Mouse (Mus musculus): ENCODE results near the gene Gm5868. TPM values are rescaled to one million over a fixed set of nuclear protein-coding genes. Genes with fewer than 3 reads are reported as not detected.
"Not testable (repeated sequence)": the region's sequence is repeated elsewhere in the genome, so short reads cannot be mapped to it uniquely, and the experiment has no call there.

The Gm5868 gene
- 5.5 and 5.9 TPM in 2 replicates for polyA plus RNA-seq (2016; fragmentation: Nextera tagmentation; extraction: Ambion mirVana)

GRCm38 (mm10) chr5:72587192-72587681, at the start of gene Gm5868:
Gene Gm5868, minus strand, starts transcription at chr5:72587551.
- ATAC-seq (ENCODE audit: low FRiP score) = peak; percentile 89
- no peaks in the 10 kb centered on the region for H3K36me3 ChIP-seq
- H3K4me3 ChIP-seq = peak within 1 kb of the TSS; percentile 40
- H3K27ac ChIP-seq = no peak within 1 kb of the TSS
- H3K4me1 ChIP-seq = no peaks in the 10 kb centered on the region
- WGBS = 4% methylated on average over 38 of the region's 38 CpGs
- H3K27me3 ChIP-seq = peaks cover 9% of the 10 kb centered on the region
- peak within 1 kb of the TSS; percentile 66 for H3K4me2 ChIP-seq (replicated peaks)
- no peaks in the 10 kb centered on the region for H3K9me3 ChIP-seq (replicated peaks)
- H3K9ac ChIP-seq = peak within 1 kb of the TSS; percentile 45

- Histone ChIP-seq H3K4me2 (replicated peaks) (no peak overlapping the region), H3K27ac (no peak overlapping the region), H3K4me3 (no peak overlapping the region), H3K9ac (no peak overlapping the region), H3K27me3 (no peaks in the 10 kb centered on the region), H3K36me3 (no peaks in the 10 kb centered on the region), H3K4me1 (no peaks in the 10 kb centered on the region), H3K9me3 (replicated peaks) (no peaks in the 10 kb centered on the region)
- 90% methylated on average over 3 of the region's 3 CpGs for WGBS
- ATAC-seq (ENCODE audit: low FRiP score) = no peak
Measured at GRCm38 (mm10) chr5:72636576-72636975, 49.2 kb upstream of the Gm5868 start.

- Histone ChIP-seq H3K27ac (no peak overlapping the region), H3K36me3 (no peaks in the 10 kb centered on the region), H3K27me3 (no peaks in the 10 kb centered on the region), H3K4me1 (no peaks in the 10 kb centered on the region), H3K9ac (no peak overlapping the region), H3K9me3 (replicated peaks) (no peaks in the 10 kb centered on the region), H3K4me2 (replicated peaks) (no peak overlapping the region), H3K4me3 (no peak overlapping the region)
- no peak for ATAC-seq (ENCODE audit: low FRiP score)
- 61% methylated on average over 3 of the region's 3 CpGs for WGBS
Measured at GRCm38 (mm10) chr5:72636122-72636521, 48.8 kb upstream of the Gm5868 start.

GRCm38 (mm10) chr5:72634791-72635271, 47.5 kb upstream of the Gm5868 start:
- Histone ChIP-seq H3K9ac (no peak overlapping the region), H3K4me2 (replicated peaks) (no peak overlapping the region), H3K36me3 (no peaks in the 10 kb centered on the region), H3K4me1 (no peaks in the 10 kb centered on the region), H3K9me3 (replicated peaks) (no peaks in the 10 kb centered on the region), H3K4me3 (no peak overlapping the region), H3K27ac (no peak overlapping the region), H3K27me3 (no peaks in the 10 kb centered on the region)
- no peak for ATAC-seq (ENCODE audit: low FRiP score)
- 86% methylated on average over 9 of the region's 9 CpGs for WGBS

- Histone ChIP-seq H3K9me3 (replicated peaks) (no peaks in the 10 kb centered on the region), H3K4me2 (replicated peaks) (no peak overlapping the region), H3K4me3 (no peak overlapping the region), H3K27me3 (no peaks in the 10 kb centered on the region), H3K36me3 (no peaks in the 10 kb centered on the region), H3K27ac (no peak overlapping the region), H3K9ac (no peak overlapping the region), H3K4me1 (no peaks in the 10 kb centered on the region)
- no peak for ATAC-seq (ENCODE audit: low FRiP score)
- WGBS = 89% methylated on average over 6 of the region's 6 CpGs
Measured at GRCm38 (mm10) chr5:72630026-72630425, 42.7 kb upstream of the Gm5868 start.

GRCm38 (mm10) chr5:72621022-72621421, 33.7 kb upstream of the Gm5868 start:
- Histone ChIP-seq H3K27me3 (no peaks in the 10 kb centered on the region), H3K9me3 (replicated peaks) (no peaks in the 10 kb centered on the region), H3K4me3 (no peak overlapping the region), H3K4me2 (replicated peaks) (no peak overlapping the region), H3K27ac (no peak overlapping the region), H3K9ac (no peak overlapping the region), H3K36me3 (no peaks in the 10 kb centered on the region), H3K4me1 (no peaks in the 10 kb centered on the region)
- 93% methylated on average over 1 of the region's 1 CpGs for WGBS
- ATAC-seq (ENCODE audit: low FRiP score) = no peak

GRCm38 (mm10) chr5:72617413-72617812, 30.1 kb upstream of the Gm5868 start:
- Histone ChIP-seq H3K27ac (no peak overlapping the region), H3K27me3 (no peaks in the 10 kb centered on the region), H3K4me3 (no peak overlapping the region), H3K36me3 (no peaks in the 10 kb centered on the region), H3K4me1 (no peaks in the 10 kb centered on the region), H3K4me2 (replicated peaks) (no peak overlapping the region), H3K9me3 (replicated peaks) (no peaks in the 10 kb centered on the region), H3K9ac (no peak overlapping the region)
- ATAC-seq (ENCODE audit: low FRiP score) = no peak
- 89% methylated on average over 4 of the region's 4 CpGs for WGBS

GRCm38 (mm10) chr5:72603138-72603537, 15.8 kb upstream of the Gm5868 start:
- 95% methylated on average over 4 of the region's 4 CpGs for WGBS
- no peak for ATAC-seq (ENCODE audit: low FRiP score)
- Histone ChIP-seq H3K4me1 (no peaks in the 10 kb centered on the region), H3K36me3 (no peaks in the 10 kb centered on the region), H3K27me3 (no peaks in the 10 kb centered on the region), H3K4me3 (no peak overlapping the region), H3K27ac (no peak overlapping the region), H3K9ac (no peak overlapping the region), H3K9me3 (replicated peaks) (no peaks in the 10 kb centered on the region), H3K4me2 (replicated peaks) (no peak overlapping the region)

- Histone ChIP-seq H3K27me3 (no peaks in the 10 kb centered on the region), H3K9me3 (replicated peaks) (no peaks in the 10 kb centered on the region), H3K4me2 (replicated peaks) (no peak overlapping the region), H3K4me1 (no peaks in the 10 kb centered on the region), H3K27ac (no peak overlapping the region), H3K9ac (no peak overlapping the region), H3K4me3 (no peak overlapping the region), H3K36me3 (no peaks in the 10 kb centered on the region)
- WGBS = 11% methylated on average over 5 of the region's 5 CpGs
- no peak for ATAC-seq (ENCODE audit: low FRiP score)
Measured at GRCm38 (mm10) chr5:72601006-72601405, 13.7 kb upstream of the Gm5868 start.

- peaks cover 11% of the 10 kb centered on the region for H3K27me3 ChIP-seq
- peak overlapping the region; percentile 66 for H3K4me2 ChIP-seq (replicated peaks)
- not testable (repeated sequence) for H3K4me1 ChIP-seq; H3K27ac ChIP-seq; H3K9me3 ChIP-seq (replicated peaks); H3K36me3 ChIP-seq
- H3K4me3 ChIP-seq = peak overlapping the region; percentile 40
- 48% methylated on average over 25 of the region's 25 CpGs for WGBS
- peak overlapping the region; percentile 45 for H3K9ac ChIP-seq
- ATAC-seq (ENCODE audit: low FRiP score) = peak; percentile 65
Measured at GRCm38 (mm10) chr5:72586667-72587191, 622 bp downstream of the Gm5868 start.

- not testable (repeated sequence) for H3K4me1 ChIP-seq; H3K36me3 ChIP-seq; ATAC-seq (ENCODE audit: low FRiP score); H3K4me3 ChIP-seq; H3K27ac ChIP-seq; H3K9me3 ChIP-seq (replicated peaks); H3K4me2 ChIP-seq (replicated peaks); H3K9ac ChIP-seq
- H3K27me3 ChIP-seq = peaks cover 17% of the 10 kb centered on the region
- WGBS = 56% methylated on average over 7 of the region's 7 CpGs
Measured at GRCm38 (mm10) chr5:72586122-72586521, 1.2 kb downstream of the Gm5868 start.

GRCm38 (mm10) chr5:72580970-72581332, 6.4 kb downstream of the Gm5868 start, which contains the start of gene Zar1:
Gene Zar1, minus strand, starts transcription at chr5:72581254.
- H3K4me2 ChIP-seq (replicated peaks) = peak within 1 kb of the TSS; percentile 80
- H3K27me3 ChIP-seq = peaks cover 20% of the 10 kb centered on the region
- H3K9me3 ChIP-seq (replicated peaks); H3K27ac ChIP-seq; H3K36me3 ChIP-seq; H3K4me1 ChIP-seq: not testable (repeated sequence)
- peak within 1 kb of the TSS; percentile 46 for H3K4me3 ChIP-seq
- ATAC-seq (ENCODE audit: low FRiP score) = peak; percentile 75
- 8% methylated on average over 17 of the region's 21 CpGs for WGBS
- peak within 1 kb of the TSS; percentile 56 for H3K9ac ChIP-seq

Measured in hindbrain, embryonic 12.5 days (tissue).